16 mouse cellular contexts compared by ENCODE assay signal in the genomic region with DNA sequence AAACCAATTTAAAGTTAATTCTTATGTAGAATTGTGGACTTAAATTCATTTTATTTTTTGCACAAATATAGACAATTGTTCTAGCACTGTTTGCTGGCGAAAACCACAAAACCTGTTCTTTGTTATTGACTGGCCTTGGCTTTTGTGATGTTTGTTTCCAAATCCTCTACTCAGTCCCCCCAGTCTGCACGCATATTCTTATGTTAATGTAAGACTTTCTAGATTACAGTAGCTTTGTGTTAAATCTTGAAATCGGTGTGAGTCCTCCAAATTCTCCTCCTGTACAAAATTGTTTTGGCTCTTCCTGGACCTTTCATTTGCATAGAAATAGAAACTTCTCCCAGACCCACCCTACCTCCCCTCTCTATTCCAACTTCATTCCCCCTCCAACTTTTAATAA.
A peak's percentile ranks its signal among the peaks of the same experiment; 100 is the strongest.
DNase-seq lines count a peak whose midpoint lies in the region; TF ChIP-seq lines count a peak whose summit lies in the region.
"Had no signal": no experiment of that assay in that cellular context is flagged by ENCODE, and none has a peak within 500 bp of the region (broad histone marks: within the 10 kb centered on the region; RNA-seq: fewer than 3 reads in every experiment).

No protein-coding gene starts in this region.

- intact Hi-C loops in left cerebral cortex, postnatal 4 days (cut with DNase I): no loop called here
- intact Hi-C loops in gastrocnemius, postnatal 14 days (cut with DNase I; ENCODE audit: low total_unique reads): no loop called here

- H3K27ac ChIP-seq in ES-Bruce4 (ENCODE audit: insufficient read depth, low read length): peak overlapping the region; percentile 58; the same call in 1 of the 2 replicates
- H3K27ac ChIP-seq: embryonic facial prominence, embryonic 10.5 days; embryonic facial prominence, embryonic 12.5 days; forebrain, embryonic 13.5 days; forebrain, embryonic 15.5 days had no signal

- no peaks in the 10 kb centered on the region for H3K36me3 ChIP-seq in ES-Bruce4 (ENCODE audit: control insufficient read depth, insufficient read depth, low read length, poor library complexity, severe bottlenecking)
- H3K36me3 ChIP-seq: embryonic facial prominence, embryonic 10.5 days; embryonic facial prominence, embryonic 12.5 days; G1E had no signal

- peak; percentile 63 for DNase-seq in ES-CJ7 (ENCODE audit: low read depth, low spot score)
- peak; percentile 91 for DNase-seq in R1 (ENCODE audit: low read depth, low spot score)
- no peak for DNase-seq in left cerebral cortex, postnatal 4 days
- DNase-seq in gastrocnemius, postnatal 14 days: no peak
- DNase-seq in thymus, adult 18-20 months: no peak
- DNase-seq: adrenal gland, adult 8-10 months; cerebellum, adult 11-12 months; cerebellum, adult 2 months; cerebellum, adult 9-10 months had no signal

- H3K9me3 ChIP-seq in ES-Bruce4 (replicated peaks; ENCODE audit: control insufficient read depth, insufficient read depth, low read length, poor library complexity, severe bottlenecking): peaks cover 14% of the 10 kb centered on the region
- H3K9me3 ChIP-seq: embryonic facial prominence, embryonic 12.5 days; forebrain, embryonic 13.5 days; forebrain, embryonic 15.5 days; G1E had no signal

- no peaks in the 10 kb centered on the region for H3K27me3 ChIP-seq in ES-Bruce4 (ENCODE audit: control insufficient read depth, insufficient read depth, low read length, poor library complexity, severe bottlenecking)
- H3K27me3 ChIP-seq: embryonic facial prominence, embryonic 12.5 days; forebrain, embryonic 13.5 days; forebrain, embryonic 15.5 days; Patski had no signal

- TF ChIP-seq POLR2A in ES-Bruce4 (IDR thresholded peaks at IDR 0.05; ENCODE audit: insufficient read depth, low read length): no peak

- no peak for TF ChIP-seq EP300 in ES-Bruce4 (IDR thresholded peaks at IDR 0.05; ENCODE audit: insufficient read depth, low read depth, low read length)

- no peak overlapping the region for H3K4me3 ChIP-seq in ES-Bruce4 (ENCODE audit: low read depth, low read length)
- H3K4me3 ChIP-seq: embryonic facial prominence, embryonic 10.5 days; embryonic facial prominence, embryonic 12.5 days; forebrain, embryonic 13.5 days; forebrain, embryonic 15.5 days had no signal

- no peak for TF ChIP-seq CTCF in ES-Bruce4 (IDR thresholded peaks at IDR 0.05; ENCODE audit: low read depth, low read length)

- peaks cover 1% of the 10 kb centered on the region for H3K4me1 ChIP-seq in ES-Bruce4 (ENCODE audit: control insufficient read depth, insufficient read depth, low read length)
- H3K4me1 ChIP-seq: embryonic facial prominence, embryonic 10.5 days; embryonic facial prominence, embryonic 12.5 days; forebrain, embryonic 13.5 days; forebrain, embryonic 15.5 days had no signal

- no peak overlapping the region for H3K9ac ChIP-seq in ES-Bruce4 (ENCODE audit: low read depth, poor library complexity, severe bottlenecking)
- H3K9ac ChIP-seq: embryonic facial prominence, embryonic 12.5 days; forebrain, embryonic 13.5 days; forebrain, embryonic 15.5 days had no signal

Comparison
In these comparisons a context has a peak if more than half of its experiments do, and no peak if none do; other contexts are left out.
1. DNase-seq: peak in ES-CJ7 (single experiment) and R1 (single experiment); none in left cerebral cortex, postnatal 4 days (single experiment), gastrocnemius, postnatal 14 days (single experiment) and thymus, adult 18-20 months (0 of 2).